Mouse (Mus musculus) embryonic facial prominence, embryonic 11.5 days (tissue): ENCODE measurements around the gene Slc16a2. TPM values are rescaled to one million over a fixed set of nuclear protein-coding genes. Genes with fewer than 3 reads are reported as not detected.

Source experiments
- ATAC-seq: fragments of 200-750 bp; cut with Nextera tagmentation; replicated peaks from 2 replicates; pipeline ENCODE4 v1.8.0; 2017; ENCODE audit warnings: low read depth; ENCODE audit not compliant: insufficient number of reproducible peaks, low FRiP score, low TSS enrichment
- DNase-seq: peaks from one replicate; pipeline ENCODE4 v3.0.0-alpha.2; 2015; ENCODE audit warnings: low spot score
- H3K27ac ChIP-seq: fragments of 300-500 bp; sonication (generic); replicated peaks from 2 replicates; pipeline ENCODE4 v1.5.1; 2014; ENCODE audit warnings: mild to moderate bottlenecking, low read depth, low read length, control low read depth
- H3K27me3 ChIP-seq: fragments of 300-500 bp; sonication (generic); 2 replicates; pipeline ENCODE4 v1.6.1; 2014; ENCODE audit warnings: mild to moderate bottlenecking, low read length, moderate library complexity, mixed read lengths; ENCODE audit not compliant: control insufficient read depth, insufficient read depth
- H3K36me3 ChIP-seq: fragments of 300-500 bp; sonication (generic); replicated peaks from 2 replicates; pipeline ENCODE4 v1.6.1; 2014; ENCODE audit warnings: low read depth, mild to moderate bottlenecking, low read length, moderate library complexity, mixed read lengths; ENCODE audit not compliant: control insufficient read depth, insufficient read depth
- H3K4me1 ChIP-seq: fragments of 300-500 bp; sonication (generic); 2 replicates; pipeline ENCODE4 v1.6.1; 2014; ENCODE audit warnings: low read length, mixed read lengths; ENCODE audit not compliant: control insufficient read depth, insufficient read depth
- H3K4me2 ChIP-seq: fragments of 300-500 bp; sonication (generic); 2 replicates; pipeline ENCODE4 v1.6.1; 2014; ENCODE audit warnings: low read depth, mild to moderate bottlenecking, control low read depth, low read length, moderate library complexity
- H3K4me3 ChIP-seq: fragments of 300-500 bp; sonication (generic); 2 replicates; pipeline ENCODE4 v1.5.1; 2014; ENCODE audit warnings: low read depth, low read length, control low read depth
- H3K9ac ChIP-seq: fragments of 300-500 bp; sonication (generic); replicated peaks from 2 replicates; pipeline ENCODE4 v1.6.1; 2014; ENCODE audit warnings: mild to moderate bottlenecking, control low read depth, low read length
- H3K9me3 ChIP-seq: fragments of 300-500 bp; sonication (generic); replicated peaks from 2 replicates; pipeline ENCODE4 v1.6.1; 2016; ENCODE audit warnings: mild to moderate bottlenecking, low read length, inconsistent platforms, mixed read lengths; ENCODE audit not compliant: control insufficient read depth
- WGBS: fragments of 180-500 bp; shearing (Covaris S2); extraction: QIAGEN DNeasy Blood & Tissue Kit; methylation state at CpG from one replicate; pipeline ENCODE4 v1.1.7; 2014; 5-methylcytosine and 5-hydroxymethylcytosine counted together
- polyA plus RNA-seq: library from polyadenylated mRNA; unstranded; fragments of >200 nt; fragmentation: Nextera tagmentation; extraction: Ambion mirVana; gene quantifications from 2 replicates; pipeline ENCODE4 v1.2.1, GENCODE M21; 2014

Gene Slc16a2
- polyA plus RNA-seq, 1 experiment from 2014 or later, result 11.9 TPM

- Histone ChIP-seq H3K36me3 (no peaks in the 10 kb centered on the region), H3K27me3 (peaks cover 12% of the 10 kb centered on the region; the same call in 1 of the 2 replicates), H3K9ac (no peak overlapping the region), H3K4me1 (no peaks in the 10 kb centered on the region), H3K4me2 (no peak overlapping the region), H3K4me3 (no peak overlapping the region), H3K27ac (no peak overlapping the region), H3K9me3 (no peaks in the 10 kb centered on the region)
- ATAC-seq, result no peak
- WGBS, result 83% methylated on average over 4 of the region's 4 CpGs
- DNase-seq, result no peak
These were observed 88.7 kb downstream of the Slc16a2 start for GRCm38 (mm10) chrX:103733091-103733490.

GRCm38 (mm10) chrX:103732033-103732703 is 89.6 kb downstream of the Slc16a2 start:
- H3K4me1 ChIP-seq, result no peaks in the 10 kb centered on the region
- no peak for ATAC-seq
- no peaks in the 10 kb centered on the region for H3K9me3 ChIP-seq
- no peak overlapping the region for H3K4me3 ChIP-seq
- H3K4me2 ChIP-seq, result no peak overlapping the region
- WGBS, result 80% methylated on average over 4 of the region's 4 CpGs
- no peaks in the 10 kb centered on the region for H3K36me3 ChIP-seq
- no peak overlapping the region for H3K27ac ChIP-seq
- H3K9ac ChIP-seq, result no peak overlapping the region
- DNase-seq, result no peak
- 0 out of 2 replicates have a peak, but pooled peaks cover 9% of the 10 kb centered on the region for H3K27me3 ChIP-seq

GRCm38 (mm10) chrX:103722437-103722836 is 99.3 kb downstream of the Slc16a2 start:
- Histone ChIP-seq H3K27ac (no peak overlapping the region), H3K4me1 (no peaks in the 10 kb centered on the region), H3K9me3 (no peaks in the 10 kb centered on the region), H3K9ac (no peak overlapping the region), H3K27me3 (no peaks in the 10 kb centered on the region), H3K4me3 (no peak overlapping the region), H3K36me3 (no peaks in the 10 kb centered on the region), H3K4me2 (no peak overlapping the region)
- ATAC-seq, result no peak
- no peak for DNase-seq
- 86% methylated on average over 2 of the region's 2 CpGs for WGBS

GRCm38 (mm10) chrX:103719618-103720185 is 102.1 kb downstream of the Slc16a2 start:
- H3K27ac ChIP-seq, result no peak overlapping the region
- 48% methylated on average over 12 of the region's 12 CpGs for WGBS

GRCm38 (mm10) chrX:103712922-103713321 is 108.9 kb downstream of the Slc16a2 start:
- DNase-seq, result no peak
- H3K9ac ChIP-seq, result no peak overlapping the region
- H3K9me3 ChIP-seq, result no peaks in the 10 kb centered on the region
- H3K4me3 ChIP-seq, result no peak overlapping the region
- H3K4me1 ChIP-seq, result no peaks in the 10 kb centered on the region
- WGBS, result 59% methylated on average over 7 of the region's 7 CpGs
- H3K4me2 ChIP-seq, result no peak overlapping the region
- H3K27me3 ChIP-seq, result peaks cover 2% of the 10 kb centered on the region
- H3K36me3 ChIP-seq, result no peaks in the 10 kb centered on the region
- H3K27ac ChIP-seq, result no peak overlapping the region
- ATAC-seq, result no peak

More at GRCm38 (mm10) chrX:103719618-103720185, 102.1 kb downstream of the Slc16a2 start:
- ATAC-seq (no peak), DNase-seq (no peak)
- Histone ChIP-seq H3K27me3 (no peaks in the 10 kb centered on the region), H3K9ac (no peak overlapping the region), H3K36me3 (no peaks in the 10 kb centered on the region), H3K4me2 (no peak overlapping the region), H3K9me3 (no peaks in the 10 kb centered on the region), H3K4me3 (no peak overlapping the region), H3K4me1 (no peaks in the 10 kb centered on the region)

GRCm38 (mm10) chrX:103709671-103710070 is 112.1 kb downstream of the Slc16a2 start:
- Histone ChIP-seq H3K27me3 (peaks cover 5% of the 10 kb centered on the region), H3K36me3 (no peaks in the 10 kb centered on the region), H3K4me2 (no peak overlapping the region), H3K4me1 (no peaks in the 10 kb centered on the region), H3K9ac (no peak overlapping the region), H3K4me3 (no peak overlapping the region), H3K27ac (no peak overlapping the region), H3K9me3 (no peaks in the 10 kb centered on the region)
- 46% methylated on average over 2 of the region's 2 CpGs for WGBS
- DNase-seq, result no peak
- ATAC-seq, result no peak

- Histone ChIP-seq H3K36me3 (no peaks in the 10 kb centered on the region), H3K4me3 (no peak overlapping the region), H3K9ac (no peak overlapping the region), H3K9me3 (no peaks in the 10 kb centered on the region), H3K4me2 (no peak overlapping the region), H3K4me1 (no peaks in the 10 kb centered on the region), H3K27me3 (peaks cover 5% of the 10 kb centered on the region), H3K27ac (no peak overlapping the region)
- DNase-seq, result no peak
- 74% methylated on average over 1 of the region's 1 CpGs for WGBS
- ATAC-seq, result no peak
These were observed 113.2 kb downstream of the Slc16a2 start for GRCm38 (mm10) chrX:103708592-103708991.

- H3K27ac ChIP-seq, result no peak overlapping the region
- no peak overlapping the region for H3K9ac ChIP-seq
- peaks cover 5% of the 10 kb centered on the region for H3K27me3 ChIP-seq
- 89% methylated on average over 4 of the region's 4 CpGs for WGBS
- no peak for DNase-seq
- H3K4me2 ChIP-seq, result no peak overlapping the region
- H3K36me3 ChIP-seq, result no peaks in the 10 kb centered on the region
- ATAC-seq, result no peak
- no peak overlapping the region for H3K4me3 ChIP-seq
- no peaks in the 10 kb centered on the region for H3K9me3 ChIP-seq
- H3K4me1 ChIP-seq, result no peaks in the 10 kb centered on the region
These were observed 117.2 kb downstream of the Slc16a2 start for GRCm38 (mm10) chrX:103704611-103705010.
